Mouse (Mus musculus) kidney, postnatal 25 days (tissue): ENCODE measurements around the gene Fads6.

Experiments
- DNase-seq, 2 experiments: peaks; one replicate each; pipeline ENCODE4 v3.0.0; 2021; ENCODE audit warnings: mixed read lengths in 2 of 2

Fads6 gene

GRCm38 (mm10) chr11:115300745-115301144 lies 3.3 kb upstream of the Fads6 start:
- DNase-seq, result no peak

DNA sequence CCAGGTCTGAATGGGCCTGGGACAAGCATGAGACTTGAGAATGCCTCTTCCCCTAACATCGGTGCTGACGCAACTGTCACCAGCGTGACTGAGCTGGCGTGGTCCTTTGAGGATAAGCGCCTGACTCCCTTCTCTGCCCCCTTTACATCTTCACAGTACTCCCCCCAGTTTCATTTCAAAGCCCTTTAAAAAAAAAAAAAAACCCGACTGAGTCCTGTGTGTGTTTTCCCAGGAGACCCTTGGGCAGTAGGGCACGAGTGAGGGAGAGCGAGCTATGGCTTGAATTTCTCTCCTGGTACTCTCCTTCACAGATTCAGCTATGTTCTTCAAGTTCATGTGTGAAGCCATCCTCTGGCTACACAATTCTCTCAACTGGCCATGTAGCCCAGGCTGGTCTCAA lies 697 bp upstream of the Fads6 start:
- DNase-seq, result no peak

GRCm38 (mm10) chr11:115296471-115297210 lies 822 bp downstream of the Fads6 start:
- DNase-seq, result peak; percentile 39 to 65

DNA sequence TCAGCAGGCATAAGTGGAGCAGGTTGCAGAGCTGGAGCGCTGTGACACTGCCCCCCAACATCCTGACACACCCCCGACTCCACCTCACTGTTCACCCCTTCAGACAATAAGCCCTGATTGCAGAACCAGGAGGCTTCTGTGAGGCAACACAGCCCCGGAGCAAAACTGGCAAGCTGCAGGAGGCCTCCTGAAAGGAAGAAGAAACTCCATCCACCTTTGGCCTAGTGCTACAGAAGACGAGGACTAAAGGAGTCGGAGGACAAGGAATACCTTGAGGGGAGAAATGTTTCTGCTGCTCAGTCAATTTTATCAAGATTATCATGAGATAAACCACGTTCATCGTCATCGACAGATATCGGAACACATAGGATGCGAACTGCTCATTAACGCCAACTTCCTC lies 1.5 kb downstream of the Fads6 start:
- no peak for DNase-seq

GRCm38 (mm10) chr11:115292631-115293375 lies 4.7 kb downstream of the Fads6 start:
- peak; percentile 34 to 72 for DNase-seq

DNA sequence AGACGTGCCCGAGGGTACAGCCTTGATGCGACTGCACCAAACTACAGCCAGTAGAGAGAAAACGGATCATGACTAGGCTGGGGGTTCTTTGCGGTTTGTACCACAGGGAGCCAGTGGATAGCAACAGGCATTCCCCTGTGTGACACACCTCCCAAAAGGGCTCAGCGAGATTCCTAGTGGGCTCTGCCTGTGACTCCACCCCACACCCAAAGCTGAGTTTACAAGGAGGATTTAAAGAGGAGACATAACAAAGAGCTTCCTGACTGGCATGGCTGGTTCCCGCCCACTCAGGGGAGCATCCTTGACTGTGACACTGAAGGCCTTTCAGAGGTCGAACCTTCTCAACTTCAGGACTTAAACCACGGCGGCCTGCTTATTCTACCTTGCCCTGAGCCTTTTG lies 6.0 kb downstream of the Fads6 start:
- no peak for DNase-seq

GRCm38 (mm10) chr11:115290919-115291318 lies 6.5 kb downstream of the Fads6 start:
- DNase-seq, result peak; percentile 75 to 82

DNA sequence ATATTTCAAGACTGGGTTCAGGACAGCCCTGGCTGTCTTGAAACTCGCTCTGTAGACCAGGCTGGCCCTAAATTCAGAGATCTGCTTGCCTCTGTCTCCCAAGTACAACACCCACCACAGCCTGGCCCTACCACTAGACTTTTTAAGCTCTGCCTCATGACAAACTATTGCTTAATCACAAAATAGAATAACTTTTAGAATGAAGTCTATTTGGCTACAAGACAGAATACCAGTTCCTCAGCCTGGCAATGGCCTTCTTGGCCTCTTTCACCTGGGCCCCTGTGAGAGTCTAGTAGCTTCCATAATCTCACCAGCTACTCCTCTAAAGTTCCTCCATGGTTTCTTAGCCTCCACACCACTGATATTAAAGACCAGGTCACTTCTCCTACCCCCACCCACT lies 7.1 kb downstream of the Fads6 start:
- DNase-seq, result no peak

GRCm38 (mm10) chr11:115289885-115290284 lies 7.6 kb downstream of the Fads6 start:
- peak; percentile 41 to 49 for DNase-seq

GRCm38 (mm10) chr11:115288305-115288704 lies 9.2 kb downstream of the Fads6 start:
- no peak for DNase-seq

GRCm38 (mm10) chr11:115287386-115287785 lies 10.1 kb downstream of the Fads6 start:
- no peak for DNase-seq

DNA sequence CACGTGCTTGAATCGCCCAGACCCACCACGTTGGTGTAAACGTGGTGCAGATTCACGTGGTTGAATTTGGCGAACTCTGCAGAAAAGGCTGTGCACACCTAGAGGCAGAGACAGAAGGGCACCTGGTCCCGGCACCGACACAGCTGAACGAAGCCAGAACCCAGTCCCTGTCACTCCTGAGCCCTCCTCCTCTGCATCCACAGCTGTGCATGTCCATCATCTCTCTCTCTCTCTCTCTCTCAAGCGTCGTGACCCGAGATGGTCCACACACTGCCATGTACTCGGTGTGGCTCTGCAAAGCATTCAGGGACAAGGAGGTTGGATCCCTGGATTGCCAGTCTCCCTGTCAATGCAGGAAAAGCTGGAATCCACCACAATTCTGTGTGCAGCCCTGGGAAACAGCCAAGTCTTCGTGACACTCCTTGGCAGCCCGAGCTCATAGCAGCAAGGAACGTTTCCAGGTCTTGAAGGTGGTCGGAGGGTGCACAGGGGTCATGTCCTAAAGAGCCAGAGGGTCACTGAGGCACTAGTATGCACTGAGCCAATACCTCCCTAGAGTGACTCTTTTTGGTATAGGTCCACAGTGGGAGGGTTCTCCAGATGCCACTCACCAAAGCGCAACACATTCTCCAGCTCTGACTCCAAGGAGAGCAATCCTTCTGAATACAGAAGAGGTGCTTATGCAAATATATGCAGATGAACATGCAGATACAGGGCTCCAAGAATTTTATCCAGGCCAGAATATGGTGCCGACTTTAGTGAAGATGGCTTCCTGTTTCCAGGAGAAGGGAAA lies 11.1 kb downstream of the Fads6 start:
- no peak for DNase-seq

GRCm38 (mm10) chr11:115285282-115285681 lies 12.2 kb downstream of the Fads6 start:
- DNase-seq, result no peak

GRCm38 (mm10) chr11:115283891-115284620 lies 13.4 kb downstream of the Fads6 start:
- DNase-seq, result no peak

DNA sequence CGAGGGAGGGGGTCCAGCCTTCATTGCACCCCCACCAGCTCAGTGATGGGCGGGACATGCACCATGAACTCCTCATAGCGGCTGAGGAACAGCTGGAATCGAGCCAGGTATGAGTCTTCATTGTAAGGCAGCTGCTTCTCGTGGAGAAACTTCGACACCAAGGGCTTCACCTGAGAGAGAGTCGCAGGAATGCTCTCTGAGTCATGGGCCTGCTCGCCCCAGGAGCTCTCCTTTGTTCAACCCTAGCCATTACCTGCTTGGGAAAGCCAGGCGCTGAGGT lies 14.0 kb downstream of the Fads6 start:
- no peak for DNase-seq

- no peak for DNase-seq
Measured at GRCm38 (mm10) chr11:115282723-115283485, 14.6 kb downstream of the Fads6 start.

- DNase-seq, result no peak
Measured at GRCm38 (mm10) chr11:115282295-115282694, 15.2 kb downstream of the Fads6 start.

GRCm38 (mm10) chr11:115279726-115280125 lies 17.7 kb downstream of the Fads6 start:
- DNase-seq, result no peak

GRCm38 (mm10) chr11:115278176-115278575 lies 19.3 kb downstream of the Fads6 start:
- DNase-seq, result no peak

GRCm38 (mm10) chr11:115277604-115277975 lies 19.9 kb downstream of the Fads6 start:
- DNase-seq, result no peak

- DNase-seq, result peak; percentile 99
Measured at GRCm38 (mm10) chr11:115276780-115277603, 20.5 kb downstream of the Fads6 start, which contains the start of gene Fdxr. TSS of gene Fdxr (minus strand) at chr11:115277050.
